Mouse (Mus musculus) cerebellum, postnatal 10 days (tissue): Measurements from ENCODE around the gene Man1a2.
A peak's percentile ranks its signal among the peaks of the same experiment; 100 is the strongest.

Experiments
- DNase-seq, 2 experiments: peaks; one replicate each; pipeline ENCODE4 v3.0.0; 2021; ENCODE audit warnings: mixed read lengths in 2 of 2

Gene Man1a2

DNA sequence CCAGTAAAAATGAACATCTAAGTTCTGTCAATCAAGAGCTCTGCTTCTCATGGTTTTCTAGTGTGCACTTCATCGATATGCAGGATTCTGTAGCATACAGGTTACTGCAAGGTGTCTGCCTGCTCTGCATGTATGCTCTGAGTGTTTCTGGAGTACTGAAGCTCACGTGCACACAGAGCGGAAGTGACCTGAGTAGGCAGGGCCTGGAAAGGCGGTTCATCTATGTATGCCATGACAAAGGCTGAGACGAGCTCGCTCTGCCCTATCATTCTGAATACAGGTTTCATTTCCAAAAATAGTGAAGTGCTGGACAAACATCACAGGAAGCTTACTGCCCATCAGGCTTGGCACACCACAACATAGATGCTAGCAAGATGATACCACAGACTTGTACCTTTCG is 122.8 kb downstream of the Man1a2 start:
- no peak for DNase-seq

DNA sequence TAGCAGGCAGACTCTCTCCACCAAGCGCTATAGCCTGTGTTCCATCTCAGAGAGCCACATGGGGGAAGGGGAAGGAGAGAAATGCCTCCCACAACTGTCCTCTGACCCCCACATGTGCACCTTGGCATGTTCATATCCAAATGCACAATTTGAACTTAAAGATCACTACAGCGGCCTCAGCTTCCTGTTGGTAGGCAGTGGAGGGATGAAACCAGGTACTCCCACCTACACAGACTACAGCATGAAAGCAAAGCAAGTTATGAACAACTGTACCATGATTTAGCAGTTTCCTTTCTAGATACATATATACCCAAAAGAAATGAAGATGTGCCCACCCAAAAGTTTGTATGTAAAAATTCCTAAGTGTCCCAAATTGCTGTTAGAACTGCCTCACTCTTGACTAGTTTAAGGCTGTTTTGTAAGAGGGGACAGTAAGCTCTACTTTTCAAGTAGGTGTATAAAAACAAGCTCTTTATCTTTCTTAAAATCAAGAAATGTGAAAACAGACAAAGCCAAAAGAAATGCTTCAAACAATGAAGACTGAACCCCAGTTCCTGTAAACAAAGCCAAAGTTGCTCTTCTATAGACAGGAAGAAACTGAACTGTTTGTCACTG is 123.6 kb downstream of the Man1a2 start:
- DNase-seq = no peak

DNA sequence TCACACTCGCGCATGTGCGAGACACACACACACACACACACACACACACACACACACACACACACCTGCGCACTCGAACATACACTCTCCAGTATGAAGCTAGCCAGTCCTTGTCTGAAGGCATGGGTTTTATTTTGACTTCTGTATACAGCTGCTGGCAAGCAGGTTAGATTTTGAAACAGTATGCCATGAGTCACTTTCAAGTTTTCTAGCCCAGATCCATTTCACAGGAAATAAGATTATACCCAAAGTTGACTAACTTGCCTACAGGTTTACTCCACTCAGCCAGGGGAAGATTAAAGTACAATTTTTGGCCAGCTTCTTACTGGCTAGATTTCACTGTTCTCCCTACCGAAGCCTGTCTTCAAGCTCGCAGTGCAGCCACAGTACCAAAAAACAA is 125.9 kb downstream of the Man1a2 start:
- no peak for DNase-seq

DNA sequence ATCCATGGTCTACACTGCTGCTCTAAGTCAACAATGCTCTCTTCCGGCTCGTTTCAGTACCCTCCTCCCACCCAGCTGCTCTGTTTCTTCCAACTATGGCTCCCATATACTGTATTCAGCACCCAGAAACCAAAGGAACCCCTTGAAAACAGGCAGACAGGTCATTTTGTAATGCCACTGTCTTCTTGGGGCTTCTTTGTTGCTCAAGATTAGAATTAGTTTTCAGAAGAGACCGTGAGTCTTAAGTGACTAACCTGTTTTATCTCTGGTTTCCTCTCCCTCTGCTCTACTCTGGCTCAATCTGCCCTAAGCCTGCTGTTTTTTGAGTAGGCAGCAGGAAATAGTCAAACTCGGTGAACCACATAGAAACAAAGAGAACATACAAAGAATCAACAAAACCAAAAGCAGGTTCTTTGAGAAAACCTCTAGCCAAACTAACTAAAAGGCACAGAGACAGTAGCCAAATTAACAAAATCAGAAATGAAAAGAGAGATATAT is 127.0 kb downstream of the Man1a2 start:
- no peak for DNase-seq

DNA sequence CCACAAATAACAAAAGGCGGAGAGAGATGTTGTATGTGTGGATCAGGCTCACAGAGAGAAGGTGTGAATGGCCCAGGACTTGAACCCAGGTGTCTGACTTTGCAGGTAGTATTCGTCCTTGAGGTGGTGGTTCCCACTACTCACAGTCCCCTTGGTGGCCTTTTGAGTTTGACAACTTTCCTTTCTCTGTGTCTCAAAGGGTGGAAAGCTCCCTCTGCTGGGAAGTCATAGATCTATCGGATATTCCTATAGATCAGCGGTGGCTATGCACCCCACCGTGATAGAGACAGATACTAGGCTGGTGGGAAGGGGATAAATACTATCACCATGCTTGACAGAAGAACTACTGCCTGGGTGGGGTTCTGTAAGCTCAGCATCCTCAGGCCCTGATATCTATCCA is 130.5 kb downstream of the Man1a2 start:
- peak; percentile 42 to 43 for DNase-seq

DNA sequence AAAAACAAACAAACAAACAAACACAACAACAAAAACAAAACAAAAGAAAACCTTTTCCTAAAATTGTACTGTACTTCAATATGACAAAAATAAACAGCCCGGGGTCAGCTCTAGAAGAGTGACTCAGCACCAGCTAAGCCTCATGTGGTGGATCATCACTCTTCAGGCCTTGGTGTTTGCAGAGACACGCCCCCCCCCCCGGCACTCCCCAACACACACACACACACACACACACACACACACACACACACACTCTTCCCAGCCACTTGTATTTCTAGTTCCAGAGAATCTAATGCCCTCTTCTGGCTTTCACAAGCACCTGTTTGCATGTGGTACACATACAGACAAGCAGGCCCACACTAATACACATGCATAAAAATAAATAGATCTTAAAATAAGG is 133.1 kb downstream of the Man1a2 start:
- no peak for DNase-seq

DNA sequence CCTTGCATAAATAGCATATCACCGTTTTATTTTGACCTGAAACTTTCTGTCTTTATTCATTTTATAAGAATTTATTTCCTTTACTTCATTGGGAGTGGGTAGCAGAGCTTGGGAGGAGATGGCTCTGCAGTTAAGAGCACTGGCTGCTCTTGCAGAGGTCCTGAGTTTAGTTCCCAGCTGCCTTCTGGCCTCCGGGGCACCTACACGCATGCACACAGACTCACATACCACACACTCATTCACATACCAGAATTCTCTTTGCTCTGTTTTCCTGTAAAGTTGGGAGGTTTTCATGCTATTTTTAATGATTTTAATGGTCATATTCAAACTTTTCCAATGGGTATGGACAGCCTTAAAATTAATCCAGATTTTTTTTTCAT is 137.4 kb downstream of the Man1a2 start:
- no peak for DNase-seq

DNA sequence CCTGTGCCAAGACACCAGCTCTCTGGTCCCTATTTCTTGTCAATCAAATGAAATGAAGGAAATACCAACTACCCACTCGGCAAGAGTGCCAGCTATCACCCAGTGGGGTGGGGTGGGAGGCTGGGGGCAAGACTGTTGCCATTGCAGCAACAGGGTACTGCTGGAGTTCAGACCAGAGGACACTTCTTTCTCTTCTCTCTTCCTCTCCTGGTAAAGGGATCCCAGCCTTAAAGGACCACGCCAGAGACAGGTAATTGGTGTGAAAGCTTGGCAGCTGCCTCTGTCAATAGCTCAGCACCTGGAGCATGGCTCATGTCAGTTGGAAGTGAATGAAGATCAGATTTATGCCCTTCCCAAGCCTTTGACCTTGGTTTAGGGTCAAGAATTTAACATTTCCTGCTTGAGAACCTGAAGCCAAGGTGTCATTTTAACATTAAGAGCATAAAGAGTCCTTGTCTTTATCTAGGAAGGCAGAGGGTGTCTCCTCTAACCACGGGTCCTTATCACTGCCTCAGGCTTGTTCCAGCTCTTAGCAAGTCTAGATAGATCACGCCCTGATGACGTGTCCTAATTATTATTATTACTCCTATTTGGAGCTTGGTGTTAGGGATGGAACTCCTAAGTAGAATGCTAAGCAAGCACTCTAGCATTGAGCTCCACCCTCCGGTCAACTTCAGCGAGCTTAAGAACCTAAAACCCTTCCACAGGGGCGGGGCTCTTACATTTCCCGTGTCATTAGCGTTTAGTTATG is 138.0 kb downstream of the Man1a2 start:
- no peak for DNase-seq

DNA sequence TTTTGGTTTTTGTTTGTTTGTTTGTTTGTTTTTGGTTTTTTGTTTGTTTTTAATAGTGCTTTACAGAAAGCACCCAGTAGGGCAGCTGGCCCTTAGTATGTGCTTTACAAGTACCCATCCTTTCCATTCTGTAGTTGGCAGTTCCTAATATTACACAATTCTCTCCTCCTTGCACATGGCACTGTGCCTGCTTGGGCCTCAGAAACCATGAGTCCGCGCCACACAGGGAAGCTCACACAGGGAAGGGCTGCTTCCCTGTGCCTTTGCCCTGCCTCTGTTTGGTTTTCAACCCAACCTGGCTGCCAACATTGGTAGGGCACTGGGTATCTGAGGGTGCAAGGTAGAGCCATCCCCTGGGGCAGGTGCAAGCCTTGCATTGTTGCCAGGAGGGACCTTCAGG is 148.6 kb downstream of the Man1a2 start:
- DNase-seq = no peak

DNA sequence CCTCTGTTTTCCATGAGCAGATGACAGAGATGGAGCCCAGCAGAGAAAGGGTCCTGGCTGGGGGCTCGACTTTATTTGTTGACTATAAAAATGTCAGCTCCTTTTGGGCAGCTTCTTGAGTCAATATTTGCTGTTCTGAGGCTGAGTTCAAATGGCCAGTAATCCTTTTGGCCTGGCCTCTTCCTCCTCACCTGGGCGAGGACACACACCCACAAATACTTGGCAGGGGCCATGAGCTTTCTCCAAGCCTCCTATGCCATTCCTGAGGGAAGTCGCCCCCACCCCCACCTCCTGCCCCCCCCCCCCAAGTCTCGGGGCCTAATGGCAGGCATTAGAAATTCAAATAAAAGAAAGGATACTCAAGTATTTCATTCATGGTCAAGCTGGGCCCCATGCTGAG is 149.4 kb downstream of the Man1a2 start:
- DNase-seq = no peak

DNA sequence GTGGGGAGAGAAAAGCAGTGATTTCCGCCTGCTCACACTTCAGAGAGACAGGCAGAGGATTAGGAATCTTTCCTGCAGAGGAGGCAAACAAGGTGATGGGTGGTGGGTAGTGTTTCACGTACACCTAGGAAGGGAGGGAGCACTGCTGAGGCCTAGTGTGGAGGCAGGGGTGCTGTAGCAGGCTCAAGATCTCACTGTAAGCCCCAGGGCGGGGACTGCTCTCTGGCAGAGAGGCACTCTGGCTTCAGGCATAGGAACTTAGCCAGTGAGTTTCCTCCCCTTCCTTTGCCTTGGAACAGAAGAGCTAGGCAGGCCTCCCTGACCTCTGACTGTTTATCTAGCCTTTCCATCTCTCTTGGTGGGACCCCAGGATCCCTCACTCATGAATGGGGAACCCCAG is 150.0 kb downstream of the Man1a2 start:
- no peak for DNase-seq

DNA sequence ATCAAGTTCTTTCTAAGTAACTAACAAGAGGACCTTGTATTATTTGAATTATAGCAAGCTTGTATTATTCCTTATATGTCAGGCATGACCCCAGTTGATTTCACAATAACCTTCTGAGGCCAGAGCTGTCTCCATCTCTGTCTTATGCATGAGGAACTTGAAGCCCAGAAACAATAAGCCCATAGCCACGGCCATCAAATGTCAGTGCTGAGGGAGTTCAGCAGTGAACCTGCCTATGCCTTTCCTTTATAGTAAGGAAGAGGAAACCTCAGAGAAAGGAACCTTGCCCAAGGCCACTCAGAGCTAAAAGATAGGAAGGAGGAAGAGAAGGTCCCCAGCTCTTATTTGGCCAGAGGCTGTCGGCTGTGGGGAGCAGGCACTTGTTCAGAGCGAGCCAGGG is 150.9 kb downstream of the Man1a2 start:
- no peak for DNase-seq

DNA sequence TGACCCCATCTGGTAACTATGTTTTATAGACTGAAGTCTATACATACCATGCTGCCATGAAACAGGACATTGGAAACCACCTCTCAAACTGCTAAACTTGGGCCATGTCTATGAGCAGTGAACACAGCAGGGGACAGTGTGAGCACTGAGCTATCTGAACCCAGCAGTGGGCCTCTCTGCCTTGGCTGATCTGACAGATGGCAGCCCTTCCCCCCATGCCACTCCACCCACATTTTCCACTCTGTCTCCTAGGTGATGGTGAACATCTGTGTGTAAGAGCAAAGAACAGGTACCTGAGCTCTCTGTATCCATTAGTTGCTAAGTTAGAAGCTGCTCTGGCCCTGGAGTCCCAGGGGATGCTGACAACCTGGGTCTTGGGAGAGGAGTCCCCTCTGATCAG is 151.9 kb downstream of the Man1a2 start:
- no peak for DNase-seq

DNA sequence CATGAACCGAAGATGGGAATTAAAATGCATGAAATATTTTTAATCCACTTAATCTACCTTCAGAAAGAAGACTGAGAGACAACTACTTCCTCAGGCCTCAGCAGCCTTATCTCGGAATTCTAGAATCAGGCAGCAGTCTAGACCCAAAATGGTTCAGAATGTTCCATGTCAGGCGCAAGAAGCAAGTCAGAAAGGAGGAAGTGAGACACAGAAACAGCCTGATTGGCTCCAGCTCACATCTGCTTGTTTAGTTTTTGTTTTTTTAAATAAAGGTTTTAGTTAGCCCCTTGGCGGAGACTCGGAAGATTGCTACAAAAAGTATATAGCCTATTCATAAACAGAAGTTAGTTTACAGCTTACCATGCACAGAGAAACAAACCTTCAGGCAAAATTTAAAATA is 154.4 kb downstream of the Man1a2 start:
- DNase-seq = no peak

DNA sequence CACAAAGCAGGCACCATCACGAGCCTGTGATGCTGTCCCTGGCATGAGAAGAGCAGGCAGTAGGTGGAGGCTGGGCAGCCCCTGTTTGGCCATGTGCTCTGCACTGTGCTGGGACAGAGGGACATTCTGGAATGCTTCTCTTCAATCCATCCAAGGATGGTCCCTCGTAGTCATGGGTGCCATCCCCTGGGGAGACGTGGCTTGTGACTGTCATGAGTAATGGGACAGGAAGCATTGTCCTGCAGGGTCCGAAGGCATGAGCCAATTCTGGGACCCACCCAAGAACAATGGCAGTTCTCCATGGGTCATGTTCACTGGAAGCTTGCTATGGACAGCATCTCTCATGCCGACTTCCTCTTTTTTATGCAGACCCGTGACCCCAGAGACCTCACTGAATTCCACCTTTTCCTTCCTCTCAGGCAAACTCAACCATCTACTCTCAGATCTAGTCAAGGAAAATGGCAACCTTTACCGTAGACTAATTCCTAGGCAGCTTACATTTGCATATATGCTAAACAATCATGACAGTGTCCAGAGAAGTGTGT is 155.0 kb downstream of the Man1a2 start:
- no peak for DNase-seq

DNA sequence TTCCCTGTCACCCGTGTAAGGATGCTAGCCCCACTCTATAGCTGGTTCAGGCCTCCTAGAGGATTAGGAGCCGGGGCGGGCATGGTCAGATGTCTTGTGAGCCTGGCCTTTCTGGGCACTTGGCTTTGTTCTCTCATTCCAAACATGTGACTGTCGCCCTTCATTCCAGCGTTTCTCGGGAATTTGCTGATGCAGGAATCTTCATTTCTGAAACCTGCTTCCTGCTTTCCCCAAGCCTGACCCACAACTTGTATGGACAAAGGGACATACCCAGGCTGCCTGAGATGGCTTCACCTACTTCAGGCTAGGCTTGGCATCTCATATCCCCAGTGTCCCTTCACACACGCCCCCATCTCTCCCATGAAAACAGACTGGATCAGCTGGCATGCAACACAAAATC is 162.6 kb downstream of the Man1a2 start:
- DNase-seq = no peak

DNA sequence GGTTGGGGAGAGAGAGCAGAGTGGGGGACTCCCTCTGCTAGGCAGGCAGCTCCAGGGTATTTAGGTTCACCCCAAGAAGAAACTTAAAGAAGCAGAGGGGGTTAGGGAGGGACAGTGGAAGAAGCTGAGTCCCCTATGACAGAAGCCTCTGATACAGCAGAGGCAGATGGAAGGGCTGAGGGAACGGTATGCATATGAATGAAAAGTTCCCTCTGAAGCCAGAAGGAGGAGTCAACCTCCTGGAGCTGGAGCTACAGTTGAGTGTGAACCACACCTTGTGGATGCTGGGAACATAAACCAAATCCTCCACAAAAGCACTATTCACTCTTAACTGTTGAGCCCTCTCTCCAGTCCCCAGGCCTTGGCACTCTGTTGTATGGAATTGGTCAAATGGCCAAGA is 163.7 kb downstream of the Man1a2 start:
- no peak for DNase-seq

DNA sequence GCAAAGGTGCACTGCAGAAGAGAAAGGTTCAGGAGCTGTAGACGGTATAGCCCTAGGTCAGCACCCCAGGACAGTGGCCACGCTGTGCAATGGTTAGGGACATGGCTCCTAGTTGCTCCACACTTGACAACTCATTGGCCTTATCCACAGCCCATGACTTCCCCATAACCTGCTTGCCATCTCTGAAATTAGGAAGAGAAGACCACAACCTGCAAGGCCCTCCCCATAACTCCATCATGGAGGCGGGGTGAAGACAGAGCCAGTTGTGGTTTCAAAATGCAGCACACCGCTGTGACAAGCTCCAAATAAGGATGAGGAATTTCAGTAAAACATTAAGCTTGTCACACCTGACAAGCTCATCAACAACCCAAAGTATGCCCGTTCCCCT is 169.6 kb downstream of the Man1a2 start:
- no peak for DNase-seq

DNA sequence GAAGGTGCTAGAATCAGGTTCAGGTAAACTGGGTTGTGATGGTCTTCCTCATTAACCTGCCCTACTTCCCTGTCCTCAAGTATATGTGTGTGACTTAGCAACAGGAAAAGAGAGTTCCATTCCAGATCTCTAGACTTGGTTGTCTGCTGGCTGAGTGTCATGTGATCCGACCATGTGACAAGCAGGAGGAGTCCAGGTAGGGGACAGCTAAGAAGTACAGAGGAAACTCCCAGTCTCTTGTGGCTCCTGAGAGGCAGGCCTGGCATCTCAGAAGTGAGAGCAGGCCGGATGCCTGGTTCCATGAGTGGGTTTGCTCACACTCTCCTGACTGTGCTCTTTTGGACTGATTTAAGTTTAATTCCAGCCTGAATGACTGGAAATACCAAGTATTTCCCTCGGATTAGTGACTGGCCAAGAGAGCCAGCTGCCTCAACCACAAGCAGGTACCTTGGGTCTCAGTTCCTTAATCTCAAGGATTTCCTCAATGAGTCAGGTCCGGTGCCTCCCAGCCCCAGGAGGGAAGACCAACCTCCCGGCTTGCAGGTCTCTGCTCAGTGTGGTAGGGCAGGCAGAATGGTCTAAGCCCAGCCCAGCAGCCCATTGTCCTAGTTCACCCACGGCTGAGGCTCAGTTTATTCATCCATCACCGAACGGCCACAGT is 170.1 kb downstream of the Man1a2 start:
- DNase-seq = no peak
